Mouse (Mus musculus) limb, embryonic 15.5 days (tissue): ENCODE results near the gene Tas2r143. TPM values are rescaled to one million over a fixed set of nuclear protein-coding genes. Genes with fewer than 3 reads are reported as not detected.

Experiments used
- ATAC-seq: fragments of 200-750 bp; cut with Nextera tagmentation; 2 replicates; pipeline ENCODE4 v1.8.0; 2017; ENCODE audit warnings: low read depth, moderate TSS enrichment; ENCODE audit not compliant: insufficient number of reproducible peaks, low FRiP score, low TSS enrichment
- H3K27ac ChIP-seq: fragments of 300-500 bp; sonication (generic); 2 replicates; pipeline ENCODE4 v1.5.1; 2015; ENCODE audit warnings: moderate library complexity, mild to moderate bottlenecking, inconsistent platforms
- H3K27me3 ChIP-seq: fragments of 300-500 bp; sonication (generic); 2 replicates; pipeline ENCODE4 v1.6.1; 2015; ENCODE audit warnings: inconsistent platforms
- H3K36me3 ChIP-seq: fragments of 300-500 bp; sonication (generic); 2 replicates; pipeline ENCODE4 v1.6.1; 2015; ENCODE audit warnings: inconsistent platforms
- H3K4me1 ChIP-seq: fragments of 300-500 bp; sonication (generic); 2 replicates; pipeline ENCODE4 v1.6.1; 2015; ENCODE audit warnings: inconsistent platforms
- H3K4me2 ChIP-seq: fragments of 300-500 bp; sonication (generic); 2 replicates; pipeline ENCODE4 v1.6.1; 2015; ENCODE audit warnings: mild to moderate bottlenecking, inconsistent platforms
- H3K4me3 ChIP-seq: fragments of 300-500 bp; sonication (generic); 2 replicates; pipeline ENCODE4 v1.5.1; 2015; ENCODE audit warnings: mild to moderate bottlenecking, inconsistent platforms
- H3K9ac ChIP-seq: fragments of 300-500 bp; sonication (generic); 2 replicates; pipeline ENCODE4 v1.6.1; 2015; ENCODE audit warnings: inconsistent platforms
- H3K9me3 ChIP-seq: fragments of 300-500 bp; sonication (generic); 2 replicates; pipeline ENCODE4 v1.6.1; 2016; ENCODE audit warnings: inconsistent platforms
- WGBS: fragments of 180-500 bp; shearing (Covaris S2); methylation state at CpG from one replicate; pipeline ENCODE4 v1.1.7; 2015; 5-methylcytosine and 5-hydroxymethylcytosine counted together
- polyA plus RNA-seq: library from polyadenylated mRNA; unstranded; fragments of >200 nt; fragmentation: Nextera tagmentation; extraction: Ambion mirVana; gene quantifications from 2 replicates; pipeline ENCODE4 v1.2.1, GENCODE M21; 2015

Gene Tas2r143
- polyA plus RNA-seq, 1 experiment from 2014 or later: not detected

DNA sequence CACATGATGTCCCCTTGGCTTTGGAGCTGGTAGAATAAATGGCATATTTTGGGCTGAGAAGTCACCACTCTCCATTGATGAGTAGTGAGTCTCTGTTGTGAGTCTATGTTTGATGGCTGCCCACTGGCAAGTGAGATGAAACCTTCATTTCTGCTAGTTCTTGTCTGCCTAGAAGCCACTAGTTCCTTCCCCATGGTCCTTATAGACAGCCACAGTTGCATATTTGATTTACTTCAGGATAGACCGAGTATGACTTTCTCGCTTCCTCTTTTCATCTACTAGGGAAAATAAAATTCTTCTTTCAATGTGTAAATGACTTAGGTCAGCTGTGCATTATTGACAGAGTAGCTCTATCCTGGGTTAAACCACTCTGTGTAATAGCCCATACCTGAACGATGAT is 24.4 kb downstream of the Tas2r143 start:
- Histone ChIP-seq H3K27ac (no peak overlapping the region), H3K36me3 (no peaks in the 10 kb centered on the region), H3K27me3 (no peaks in the 10 kb centered on the region), H3K4me2 (no peak overlapping the region), H3K9me3 (no peaks in the 10 kb centered on the region), H3K4me1 (no peaks in the 10 kb centered on the region), H3K4me3 (no peak overlapping the region), H3K9ac (no peak overlapping the region)
- 92% methylated on average over 3 of the region's 3 CpGs for WGBS
- no peak for ATAC-seq

GRCm38 (mm10) chr6:42426337-42426736 is 26.3 kb downstream of the Tas2r143 start:
- H3K36me3 ChIP-seq: no peaks in the 10 kb centered on the region
- ATAC-seq: no peak
- H3K9ac ChIP-seq: no peak overlapping the region
- H3K4me3 ChIP-seq: no peak overlapping the region
- H3K4me1 ChIP-seq: no peaks in the 10 kb centered on the region
- no peaks in the 10 kb centered on the region for H3K9me3 ChIP-seq
- H3K27me3 ChIP-seq: no peaks in the 10 kb centered on the region
- no peak overlapping the region for H3K27ac ChIP-seq
- 77% methylated on average over 4 of the region's 4 CpGs for WGBS
- no peak overlapping the region for H3K4me2 ChIP-seq

- Histone ChIP-seq H3K9ac (no peak overlapping the region), H3K9me3 (no peaks in the 10 kb centered on the region), H3K4me3 (no peak overlapping the region), H3K4me2 (no peak overlapping the region), H3K27me3 (no peaks in the 10 kb centered on the region), H3K4me1 (no peaks in the 10 kb centered on the region), H3K36me3 (no peaks in the 10 kb centered on the region), H3K27ac (no peak overlapping the region)
- no peak for ATAC-seq
- 58% methylated on average over 2 of the region's 2 CpGs for WGBS
Measured at GRCm38 (mm10) chr6:42433554-42433953, 33.5 kb downstream of the Tas2r143 start.

DNA sequence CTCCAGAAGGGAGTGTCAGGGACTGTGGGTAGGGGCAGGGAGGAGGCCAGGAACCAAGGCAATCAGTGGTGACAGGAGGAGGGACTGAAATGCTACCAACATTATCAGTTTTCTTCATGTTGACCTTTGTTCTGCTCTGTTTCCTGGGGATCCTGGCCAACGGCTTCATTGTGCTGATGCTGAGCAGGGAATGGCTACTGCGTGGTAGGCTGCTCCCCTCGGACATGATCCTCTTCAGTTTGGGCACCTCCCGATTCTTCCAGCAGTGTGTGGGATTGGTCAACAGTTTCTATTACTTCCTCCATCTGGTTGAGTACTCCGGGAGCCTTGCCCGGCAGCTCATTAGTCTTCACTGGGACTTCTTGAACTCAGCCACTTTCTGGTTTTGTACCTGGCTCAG is 34.4 kb downstream of the Tas2r143 start, which contains the start of gene Tas2r126:
Tas2r126 (plus strand) TSS at position 90 of the 400 bp plus-strand sequence.
- WGBS: 79% methylated on average over 6 of the region's 6 CpGs
- no peaks in the 10 kb centered on the region for H3K9me3 ChIP-seq
- H3K36me3 ChIP-seq: no peaks in the 10 kb centered on the region
- H3K9ac ChIP-seq: no peak within 1 kb of the TSS
- H3K4me3 ChIP-seq: no peak within 1 kb of the TSS
- no peaks in the 10 kb centered on the region for H3K4me1 ChIP-seq
- H3K27ac ChIP-seq: no peak within 1 kb of the TSS
- ATAC-seq: no peak
- H3K27me3 ChIP-seq: no peaks in the 10 kb centered on the region
- no peak within 1 kb of the TSS for H3K4me2 ChIP-seq

DNA sequence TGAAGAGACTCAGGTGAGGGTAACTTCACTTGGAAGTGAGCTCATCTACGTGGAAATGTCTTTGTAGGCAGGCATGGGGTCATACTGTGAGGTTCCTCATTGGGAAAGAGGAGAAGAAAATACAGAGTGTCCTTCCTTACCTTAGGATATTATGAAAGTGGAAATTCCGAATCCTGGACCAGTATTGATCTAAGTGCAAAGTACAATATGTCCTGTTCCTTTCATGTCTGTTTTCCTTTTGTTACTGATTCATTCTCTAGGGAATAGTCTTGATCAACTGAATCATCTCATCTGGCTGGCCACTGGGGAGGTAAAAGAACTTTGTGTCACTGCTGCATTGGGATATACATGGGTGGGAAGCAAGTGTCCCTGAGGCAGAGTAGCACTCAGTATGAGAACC is 35.5 kb downstream of the Tas2r143 start:
- 66% methylated on average over 2 of the region's 2 CpGs for WGBS
- Histone ChIP-seq H3K27ac (no peak overlapping the region), H3K27me3 (no peaks in the 10 kb centered on the region), H3K9me3 (no peaks in the 10 kb centered on the region), H3K9ac (no peak overlapping the region), H3K4me1 (no peaks in the 10 kb centered on the region), H3K36me3 (no peaks in the 10 kb centered on the region), H3K4me3 (no peak overlapping the region), H3K4me2 (no peak overlapping the region)
- ATAC-seq: no peak

GRCm38 (mm10) chr6:42441395-42441794 is 41.4 kb downstream of the Tas2r143 start:
- WGBS: 71% methylated on average over 2 of the region's 2 CpGs
- no peaks in the 10 kb centered on the region for H3K4me1 ChIP-seq

GRCm38 (mm10) chr6:42444491-42444890 is 44.5 kb downstream of the Tas2r143 start:
- no peak for ATAC-seq
- WGBS: 77% methylated on average over 2 of the region's 2 CpGs

More at GRCm38 (mm10) chr6:42441395-42441794, 41.4 kb downstream of the Tas2r143 start:
- no peaks in the 10 kb centered on the region for H3K9me3 ChIP-seq
- no peaks in the 10 kb centered on the region for H3K27me3 ChIP-seq
- H3K9ac ChIP-seq: no peak overlapping the region
- ATAC-seq: no peak
- H3K27ac ChIP-seq: no peak overlapping the region
- no peak overlapping the region for H3K4me2 ChIP-seq
- H3K4me3 ChIP-seq: no peak overlapping the region
- no peaks in the 10 kb centered on the region for H3K36me3 ChIP-seq

DNA sequence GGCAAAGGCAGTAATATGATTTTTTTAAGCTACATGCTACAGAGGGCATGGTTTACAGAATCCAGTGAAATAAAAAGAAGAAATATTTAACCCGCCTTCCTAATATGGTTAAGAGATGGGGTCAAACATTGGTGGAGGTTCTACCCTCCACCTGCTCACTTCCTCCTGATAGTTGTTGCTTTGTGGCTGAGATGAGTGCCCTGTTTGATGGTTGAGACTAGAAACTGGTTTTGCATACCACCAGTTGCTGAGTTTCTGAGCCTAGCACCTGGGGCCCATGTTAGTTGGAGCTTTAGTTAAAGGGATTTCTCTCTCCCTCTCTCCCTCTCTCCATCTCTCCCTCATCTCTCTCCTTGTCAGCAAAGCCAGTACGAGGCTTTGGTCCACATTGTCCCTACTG is 47.3 kb downstream of the Tas2r143 start:
- Histone ChIP-seq H3K4me1 (no peaks in the 10 kb centered on the region), H3K9ac (no peak overlapping the region), H3K4me3 (no peak overlapping the region), H3K27ac (no peak overlapping the region), H3K27me3 (no peaks in the 10 kb centered on the region), H3K4me2 (no peak overlapping the region), H3K9me3 (no peaks in the 10 kb centered on the region), H3K36me3 (no peaks in the 10 kb centered on the region)
- no peak for ATAC-seq
- 78% methylated on average over 2 of the region's 2 CpGs for WGBS

More at GRCm38 (mm10) chr6:42444491-42444890, 44.5 kb downstream of the Tas2r143 start:
- H3K9me3 ChIP-seq: no peaks in the 10 kb centered on the region
- no peaks in the 10 kb centered on the region for H3K4me1 ChIP-seq
- H3K27me3 ChIP-seq: no peaks in the 10 kb centered on the region
- H3K36me3 ChIP-seq: no peaks in the 10 kb centered on the region
- H3K27ac ChIP-seq: no peak overlapping the region
- H3K4me3 ChIP-seq: no peak overlapping the region
- H3K4me2 ChIP-seq: no peak overlapping the region
- H3K9ac ChIP-seq: no peak overlapping the region

Other genes starting within 250 kb of the Tas2r143 start
- not detected in 2 replicates for gene Tas2r144, start 184.9 kb upstream of the Tas2r143 start, polyA plus RNA-seq
- 20.7 and 21.4 TPM in 2 replicates for gene Gstk1, start 154.3 kb upstream of the Tas2r143 start, polyA plus RNA-seq
- 2.0 and 2.4 TPM in 2 replicates for gene Tmem139, start 138.3 kb upstream of the Tas2r143 start, polyA plus RNA-seq
- gene Casp2, start 135.3 kb upstream of the Tas2r143 start, polyA plus RNA-seq: 47.1 and 51.2 TPM in 2 replicates
- 0.33 and 1.0 TPM in 2 replicates for gene Clcn1, start 113.6 kb upstream of the Tas2r143 start, polyA plus RNA-seq
- 0.15 and 0.19 TPM in 2 replicates for gene Fam131b, start 75.6 kb upstream of the Tas2r143 start, polyA plus RNA-seq
- gene Zyx, start 50.6 kb upstream of the Tas2r143 start, polyA plus RNA-seq: 107 and 138 TPM in 2 replicates
- 25.4 and 30.1 TPM in 2 replicates for gene Epha1, start 27.0 kb upstream of the Tas2r143 start, polyA plus RNA-seq
- gene Tas2r135, start 5.2 kb downstream of the Tas2r143 start, polyA plus RNA-seq: not detected in 2 replicates
- 0.26 TPM in 1 of 2 replicates, not detected in the other for gene Tas2r126, start 34.3 kb downstream of the Tas2r143 start, polyA plus RNA-seq
- gene Olfr458, start 65.0 kb downstream of the Tas2r143 start, polyA plus RNA-seq: not detected in 2 replicates
- gene Olfr457, start 76.1 kb downstream of the Tas2r143 start, polyA plus RNA-seq: not detected in 2 replicates
- not detected in 2 replicates for gene Olfr456, start 87.0 kb downstream of the Tas2r143 start, polyA plus RNA-seq
- gene Olfr455, start 147.3 kb downstream of the Tas2r143 start, polyA plus RNA-seq: not detected in 2 replicates
- not detected in 2 replicates for gene Tcaf3, start 197.5 kb downstream of the Tas2r143 start, polyA plus RNA-seq
- gene Tcaf2, start 245.0 kb downstream of the Tas2r143 start, polyA plus RNA-seq: 5.0 and 5.2 TPM in 2 replicates